Mouse (Mus musculus): ENCODE results near the gene C530008M17Rik.

GRCm38 (mm10) chr5:76855829-76856600 is 199.7 kb downstream of the C530008M17Rik start:
- TF ChIP-seq POLR2A (IDR thresholded peaks at IDR 0.05; ENCODE audit: borderline replicate concordance, insufficient read depth, low read length) (no peak), CTCF (IDR thresholded peaks at IDR 0.05; ENCODE audit: borderline replicate concordance, insufficient read depth, low read depth, low read length) (no peak)

Data from cerebellum, adult 2 months (tissue).